Mouse (Mus musculus) heart, postnatal 4 days (tissue): Measurements from ENCODE around the gene Fam171a1. TPM values are rescaled to one million over a fixed set of nuclear protein-coding genes. Genes with fewer than 3 reads are reported as not detected.
A peak's percentile ranks its signal among the peaks of the same experiment; 100 is the strongest.

ENCODE experiments used
- DNase-seq: peaks from one replicate; pipeline ENCODE4 v3.0.0; 2021
- total RNA-seq, 2 experiments: library from RNA; stranded (reverse); gene quantifications; 2 replicates each; pipeline ENCODE4 v1.2.3; 2021

Gene Fam171a1
- total RNA-seq, 2 experiments from 2014 or later = 36.0 to 36.5 TPM

- DNase-seq = no peak
Measured at GRCm38 (mm10) chr2:3139065-3139464, 25.0 kb downstream of the Fam171a1 start.

GRCm38 (mm10) chr2:3139578-3139977, 25.6 kb downstream of the Fam171a1 start:
- no peak for DNase-seq

GRCm38 (mm10) chr2:3140585-3140984, 26.6 kb downstream of the Fam171a1 start:
- DNase-seq = no peak

- no peak for DNase-seq
Measured at GRCm38 (mm10) chr2:3141804-3142203, 27.8 kb downstream of the Fam171a1 start.

GRCm38 (mm10) chr2:3144291-3144690, 30.3 kb downstream of the Fam171a1 start:
- DNase-seq = no peak

- no peak for DNase-seq
Measured at GRCm38 (mm10) chr2:3147550-3148157, 33.6 kb downstream of the Fam171a1 start.

GRCm38 (mm10) chr2:3148731-3149130, 34.7 kb downstream of the Fam171a1 start:
- DNase-seq = no peak

GRCm38 (mm10) chr2:3150324-3150723, 36.3 kb downstream of the Fam171a1 start:
- no peak for DNase-seq

GRCm38 (mm10) chr2:3151336-3151735, 37.3 kb downstream of the Fam171a1 start:
- no peak for DNase-seq

GRCm38 (mm10) chr2:3154091-3154665, 40.2 kb downstream of the Fam171a1 start:
- no peak for DNase-seq

GRCm38 (mm10) chr2:3154986-3155385, 41.0 kb downstream of the Fam171a1 start:
- peak; percentile 35 for DNase-seq

GRCm38 (mm10) chr2:3157030-3157429, 43.0 kb downstream of the Fam171a1 start:
- DNase-seq = no peak

- no peak for DNase-seq
Measured at GRCm38 (mm10) chr2:3157661-3158344, 43.8 kb downstream of the Fam171a1 start.

- no peak for DNase-seq
Measured at GRCm38 (mm10) chr2:3158682-3159412, 44.8 kb downstream of the Fam171a1 start.

GRCm38 (mm10) chr2:3161578-3161977, 47.6 kb downstream of the Fam171a1 start:
- no peak for DNase-seq

GRCm38 (mm10) chr2:3163501-3164076, 49.6 kb downstream of the Fam171a1 start:
- DNase-seq = no peak

GRCm38 (mm10) chr2:3165037-3165600, 51.1 kb downstream of the Fam171a1 start:
- DNase-seq = no peak

- no peak for DNase-seq
Measured at GRCm38 (mm10) chr2:3165890-3166605, 52.0 kb downstream of the Fam171a1 start.

- DNase-seq = no peak
Measured at GRCm38 (mm10) chr2:3168719-3169402, 54.8 kb downstream of the Fam171a1 start.

- DNase-seq = no peak
Measured at GRCm38 (mm10) chr2:3169403-3169747, 55.4 kb downstream of the Fam171a1 start.

GRCm38 (mm10) chr2:3171774-3172173, 57.8 kb downstream of the Fam171a1 start:
- DNase-seq = peak; percentile 45
